Mouse (Mus musculus) spleen, adult 2 months (tissue): ENCODE data around the gene Npas1.

Source experiments
- CTCF ChIP-seq: fragments of 200-500 bp; IDR thresholded peaks from 2 replicates; pipeline ENCODE4 v1.5.1; 2011; ENCODE audit warnings: mild to moderate bottlenecking, inconsistent platforms; ENCODE audit not compliant: insufficient read depth, insufficient read length, insufficient replicate concordance; ENCODE audit errors: extremely low read depth
- POLR2A ChIP-seq: fragments of 200-500 bp; IDR thresholded peaks from 2 replicates; pipeline ENCODE4 v1.6.1; 2011; ENCODE audit warnings: low read depth, low read length, inconsistent platforms

DNA sequence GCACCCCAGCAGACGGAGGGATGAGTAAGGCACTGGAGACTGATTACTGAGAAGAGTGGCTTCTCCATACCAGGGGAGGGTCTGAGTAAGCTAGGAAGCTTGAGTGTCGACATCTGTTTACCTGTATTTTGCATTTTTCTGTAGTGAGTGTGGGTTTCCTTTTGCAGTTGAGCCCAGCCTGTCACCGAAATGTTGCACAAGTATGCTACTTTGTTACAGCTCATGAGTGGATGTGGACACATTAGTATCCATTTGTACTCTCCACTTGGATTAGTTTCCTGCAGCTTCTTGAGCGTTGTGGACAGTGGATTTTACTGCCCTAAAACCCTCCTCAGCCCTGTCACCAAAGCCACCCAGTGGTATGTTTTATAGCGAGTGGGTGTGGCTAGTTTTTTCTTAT lies 58.8 kb downstream of the Npas1 start:
- TF ChIP-seq CTCF (no peak), POLR2A (no peak)
